Mouse (Mus musculus): ENCODE measurements around the gene Prrx2. TPM values are rescaled to one million over a fixed set of nuclear protein-coding genes. Genes with fewer than 3 reads are reported as not detected.

Gene Prrx2
- polyA plus RNA-seq, 1 experiment from 2014 or later, result 15.3 TPM

GRCm38 (mm10) chr2:30891002-30891401 is 56.2 kb downstream of the Prrx2 start:
- 0% methylated on average over 3 of the region's 3 CpGs for WGBS
- Histone ChIP-seq H3K4me2 (replicated peaks; ENCODE audit: low read depth, low read length) (no peak overlapping the region), H3K27ac (ENCODE audit: low read depth, low read length) (no peak overlapping the region), H3K36me3 (ENCODE audit: control insufficient read depth, insufficient read depth, low read length) (no peaks in the 10 kb centered on the region), H3K27me3 (ENCODE audit: control insufficient read depth, insufficient read depth, low read length) (no peaks in the 10 kb centered on the region), H3K4me3 (ENCODE audit: low read length) (no peak overlapping the region), H3K9me3 (ENCODE audit: control insufficient read depth, low read length) (no peaks in the 10 kb centered on the region), H3K4me1 (ENCODE audit: control insufficient read depth, insufficient read depth, low read length) (peaks cover 5% of the 10 kb centered on the region; the same call in 1 of the 2 replicates), H3K9ac (ENCODE audit: low read depth, low read length) (no peak overlapping the region)
- peak; percentile 51; the same call in 1 of the 2 replicates for ATAC-seq (ENCODE audit: low FRiP score, low TSS enrichment)

GRCm38 (mm10) chr2:30893399-30893798 is 58.6 kb downstream of the Prrx2 start:
- no peaks in the 10 kb centered on the region for H3K9me3 ChIP-seq (ENCODE audit: control insufficient read depth, low read length)
- H3K27ac ChIP-seq (ENCODE audit: low read depth, low read length), result no peak overlapping the region
- ATAC-seq (ENCODE audit: low FRiP score, low TSS enrichment), result no peak
- peaks cover 5% of the 10 kb centered on the region; the same call in 1 of the 2 replicates for H3K4me1 ChIP-seq (ENCODE audit: control insufficient read depth, insufficient read depth, low read length)
- no peaks in the 10 kb centered on the region for H3K27me3 ChIP-seq (ENCODE audit: control insufficient read depth, insufficient read depth, low read length)
- H3K36me3 ChIP-seq (ENCODE audit: control insufficient read depth, insufficient read depth, low read length), result no peaks in the 10 kb centered on the region
- no peak overlapping the region for H3K4me3 ChIP-seq (ENCODE audit: low read length)
- no peak overlapping the region for H3K9ac ChIP-seq (ENCODE audit: low read depth, low read length)
- H3K4me2 ChIP-seq (replicated peaks; ENCODE audit: low read depth, low read length), result no peak overlapping the region
- WGBS, result 4% methylated on average over 6 of the region's 6 CpGs

- H3K36me3 ChIP-seq (ENCODE audit: control insufficient read depth, insufficient read depth, low read length), result no peaks in the 10 kb centered on the region
- no peak overlapping the region for H3K4me2 ChIP-seq (replicated peaks; ENCODE audit: low read depth, low read length)
- H3K9ac ChIP-seq (ENCODE audit: low read depth, low read length), result no peak overlapping the region
- 82% methylated on average over 7 of the region's 7 CpGs for WGBS
- H3K27ac ChIP-seq (ENCODE audit: low read depth, low read length), result no peak overlapping the region
- H3K4me1 ChIP-seq (ENCODE audit: control insufficient read depth, insufficient read depth, low read length), result peaks cover 5% of the 10 kb centered on the region; the same call in 1 of the 2 replicates
- no peak overlapping the region for H3K4me3 ChIP-seq (ENCODE audit: low read length)
- H3K27me3 ChIP-seq (ENCODE audit: control insufficient read depth, insufficient read depth, low read length), result no peaks in the 10 kb centered on the region
- no peaks in the 10 kb centered on the region for H3K9me3 ChIP-seq (ENCODE audit: control insufficient read depth, low read length)
- no peak for ATAC-seq (ENCODE audit: low FRiP score, low TSS enrichment)
Measured at GRCm38 (mm10) chr2:30893946-30894345, 59.2 kb downstream of the Prrx2 start.

- Histone ChIP-seq H3K27ac (ENCODE audit: low read depth, low read length) (no peak overlapping the region), H3K9me3 (ENCODE audit: control insufficient read depth, low read length) (no peaks in the 10 kb centered on the region), H3K27me3 (ENCODE audit: control insufficient read depth, insufficient read depth, low read length) (no peaks in the 10 kb centered on the region), H3K9ac (ENCODE audit: low read depth, low read length) (no peak overlapping the region), H3K4me1 (ENCODE audit: control insufficient read depth, insufficient read depth, low read length) (peaks cover 16% of the 10 kb centered on the region), H3K36me3 (ENCODE audit: control insufficient read depth, insufficient read depth, low read length) (no peaks in the 10 kb centered on the region), H3K4me3 (ENCODE audit: low read length) (no peak overlapping the region), H3K4me2 (replicated peaks; ENCODE audit: low read depth, low read length) (no peak overlapping the region)
- no peak for ATAC-seq (ENCODE audit: low FRiP score, low TSS enrichment)
- 37% methylated on average over 6 of the region's 6 CpGs for WGBS
Measured at GRCm38 (mm10) chr2:30897291-30897690, 62.5 kb downstream of the Prrx2 start.

- WGBS, result 84% methylated on average over 14 of the region's 14 CpGs
- ATAC-seq (ENCODE audit: low FRiP score, low TSS enrichment), result no peak
- Histone ChIP-seq H3K9ac (ENCODE audit: low read depth, low read length) (no peak overlapping the region), H3K4me3 (ENCODE audit: low read length) (no peak overlapping the region), H3K4me1 (ENCODE audit: control insufficient read depth, insufficient read depth, low read length) (peaks cover 20% of the 10 kb centered on the region), H3K36me3 (ENCODE audit: control insufficient read depth, insufficient read depth, low read length) (no peaks in the 10 kb centered on the region), H3K27me3 (ENCODE audit: control insufficient read depth, insufficient read depth, low read length) (no peaks in the 10 kb centered on the region), H3K9me3 (ENCODE audit: control insufficient read depth, low read length) (no peaks in the 10 kb centered on the region), H3K4me2 (replicated peaks; ENCODE audit: low read depth, low read length) (no peak overlapping the region), H3K27ac (ENCODE audit: low read depth, low read length) (no peak overlapping the region)
Measured at GRCm38 (mm10) chr2:30899397-30900069, 64.8 kb downstream of the Prrx2 start.

- H3K9ac ChIP-seq (ENCODE audit: low read depth, low read length), result no peak overlapping the region
- 59% methylated on average over 6 of the region's 6 CpGs for WGBS
- H3K4me1 ChIP-seq (ENCODE audit: control insufficient read depth, insufficient read depth, low read length), result peaks cover 20% of the 10 kb centered on the region
- no peaks in the 10 kb centered on the region for H3K9me3 ChIP-seq (ENCODE audit: control insufficient read depth, low read length)
- no peak overlapping the region for H3K27ac ChIP-seq (ENCODE audit: low read depth, low read length)
- no peaks in the 10 kb centered on the region for H3K36me3 ChIP-seq (ENCODE audit: control insufficient read depth, insufficient read depth, low read length)
- H3K27me3 ChIP-seq (ENCODE audit: control insufficient read depth, insufficient read depth, low read length), result no peaks in the 10 kb centered on the region
- peak overlapping the region; percentile 53 for H3K4me2 ChIP-seq (replicated peaks; ENCODE audit: low read depth, low read length)
- no peak overlapping the region for H3K4me3 ChIP-seq (ENCODE audit: low read length)
- no peak for ATAC-seq (ENCODE audit: low FRiP score, low TSS enrichment)
Measured at GRCm38 (mm10) chr2:30901646-30902160, 66.9 kb downstream of the Prrx2 start.

- 0 out of 2 replicates have a peak, but pooled peaks have one; percentile 17 for ATAC-seq (ENCODE audit: low FRiP score, low TSS enrichment)
- no peak overlapping the region for H3K27ac ChIP-seq (ENCODE audit: low read depth, low read length)
- WGBS, result 20% methylated on average over 8 of the region's 8 CpGs
Measured at GRCm38 (mm10) chr2:30902256-30902655, 67.5 kb downstream of the Prrx2 start.

GRCm38 (mm10) chr2:30902726-30903722 is 68.3 kb downstream of the Prrx2 start:
- Histone ChIP-seq H3K9ac (ENCODE audit: low read depth, low read length) (peak overlapping the region; percentile 52), H3K36me3 (ENCODE audit: control insufficient read depth, insufficient read depth, low read length) (no peaks in the 10 kb centered on the region), H3K4me3 (ENCODE audit: low read length) (peak overlapping the region; percentile 36), H3K4me2 (replicated peaks; ENCODE audit: low read depth, low read length) (peak overlapping the region; percentile 53), H3K9me3 (ENCODE audit: control insufficient read depth, low read length) (no peaks in the 10 kb centered on the region), H3K27ac (ENCODE audit: low read depth, low read length) (no peak overlapping the region), H3K27me3 (ENCODE audit: control insufficient read depth, insufficient read depth, low read length) (no peaks in the 10 kb centered on the region), H3K4me1 (ENCODE audit: control insufficient read depth, insufficient read depth, low read length) (peaks cover 20% of the 10 kb centered on the region)
- 8% methylated on average over 36 of the region's 37 CpGs for WGBS
- peak; percentile 86 for ATAC-seq (ENCODE audit: low FRiP score, low TSS enrichment)

More at GRCm38 (mm10) chr2:30902256-30902655, 67.5 kb downstream of the Prrx2 start:
- H3K9ac ChIP-seq (ENCODE audit: low read depth, low read length), result peak overlapping the region; percentile 52; the same call in 1 of the 2 replicates
- H3K4me3 ChIP-seq (ENCODE audit: low read length), result peak overlapping the region; percentile 36
- H3K4me2 ChIP-seq (replicated peaks; ENCODE audit: low read depth, low read length), result peak overlapping the region; percentile 53
- no peaks in the 10 kb centered on the region for H3K27me3 ChIP-seq (ENCODE audit: control insufficient read depth, insufficient read depth, low read length)
- no peaks in the 10 kb centered on the region for H3K36me3 ChIP-seq (ENCODE audit: control insufficient read depth, insufficient read depth, low read length)
- no peaks in the 10 kb centered on the region for H3K9me3 ChIP-seq (ENCODE audit: control insufficient read depth, low read length)
- H3K4me1 ChIP-seq (ENCODE audit: control insufficient read depth, insufficient read depth, low read length), result peaks cover 20% of the 10 kb centered on the region

Data from kidney, embryonic 14.5 days (tissue).